Mouse (Mus musculus) G1E (cell line): Measurements from ENCODE around the gene Brinp3. TPM values are rescaled to one million over a fixed set of nuclear protein-coding genes. Genes with fewer than 3 reads are reported as not detected.
"Not testable (repeated sequence)": the region's sequence is repeated elsewhere in the genome, so short reads cannot be mapped to it uniquely, and the experiment has no call there.

Experiments
- ATAC-seq: 2 replicates; pipeline ENCODE4 v1.8.0; 2016; ENCODE audit warnings: mild to moderate bottlenecking; ENCODE audit not compliant: insufficient number of reproducible peaks, poor library complexity, low FRiP score, severe bottlenecking; ENCODE audit errors: extremely low read depth
- DNase-seq: peaks from one replicate; pipeline ENCODE4 v3.0.0; 2012; ENCODE audit warnings: low spot score
- H3K27me3 ChIP-seq: 2 replicates; pipeline ENCODE4 v1.6.1; 2012; ENCODE audit warnings: mild to moderate bottlenecking, low read length, inconsistent platforms; ENCODE audit not compliant: insufficient read depth
- H3K36me3 ChIP-seq: replicated peaks from 2 replicates; pipeline ENCODE3; 2012; ENCODE audit warnings: mild to moderate bottlenecking, inconsistent platforms
- H3K4me1 ChIP-seq: 2 replicates; pipeline ENCODE4 v1.6.1; 2012; ENCODE audit warnings: low read depth, low read length, inconsistent platforms, mixed read lengths; ENCODE audit not compliant: insufficient read depth
- H3K4me3 ChIP-seq: 2 replicates; pipeline ENCODE4 v1.5.1; 2012; ENCODE audit warnings: low read depth, mild to moderate bottlenecking, inconsistent platforms, low read length, moderate library complexity, mixed read lengths
- H3K9me3 ChIP-seq: replicated peaks from 2 replicates; pipeline ENCODE4 v1.6.1; 2012; ENCODE audit warnings: inconsistent platforms
- CTCF ChIP-seq: IDR thresholded peaks from 2 replicates; pipeline ENCODE4 v1.5.1; 2012; ENCODE audit warnings: low read depth, low read length, inconsistent platforms, mixed read lengths
- GATA1 ChIP-seq: IDR thresholded peaks from 2 replicates; pipeline ENCODE4 v1.6.1; 2012; ENCODE audit warnings: borderline replicate concordance, low read length, inconsistent platforms, mixed read lengths
- GATA2 ChIP-seq: IDR thresholded peaks from 2 replicates; pipeline ENCODE4 v1.6.1; 2012; ENCODE audit warnings: low read depth, low read length, inconsistent platforms, borderline replicate concordance
- POLR2AphosphoS5 ChIP-seq: IDR thresholded peaks from 2 replicates; pipeline ENCODE4 v1.6.1; 2012; ENCODE audit warnings: low read depth, low read length, inconsistent platforms; ENCODE audit not compliant: insufficient replicate concordance
- TAL1 ChIP-seq: conservative IDR thresholded peaks from 2 replicates; pipeline ENCODE4 v1.6.1; 2012; ENCODE audit warnings: low read depth, low read length, inconsistent platforms, mixed read lengths
- polyA plus RNA-seq: library from polyadenylated mRNA; stranded (reverse); fragments of >175 nt; gene quantifications from 2 replicates; pipeline ENCODE4 v1.2.3, GENCODE M21; 2012
- total RNA-seq, 2 experiments: library from RNA; stranded (forward) in 1 of 2; stranded (reverse) in 1 of 2; fragments of 200-1000 nt in 1 of 2; fragments of >200 nt in 1 of 2; fragmentation: Nextera tagmentation in 1 of 2; gene quantifications; 2 replicates each; pipeline ENCODE4 v1.2.3; 2014 to 2017

The Brinp3 gene
- total and polyA plus RNA-seq, 3 experiments = 0.22 TPM; not detected in 2

GRCm38 (mm10) chr1:146632895-146633294, 138.3 kb downstream of the Brinp3 start:
- TF ChIP-seq GATA1 (no peak), GATA2 (no peak), POLR2AphosphoS5 (no peak)
- ATAC-seq (no peak), DNase-seq (no peak)
- Histone ChIP-seq H3K9me3 (no peaks in the 10 kb centered on the region; the same call in 1 of the 2 replicates), H3K4me1 (no peaks in the 10 kb centered on the region), H3K36me3 (no peaks in the 10 kb centered on the region), H3K27me3 (no peaks in the 10 kb centered on the region), H3K4me3 (no peak overlapping the region)

- Histone ChIP-seq H3K4me1 (no peaks in the 10 kb centered on the region), H3K36me3 (no peaks in the 10 kb centered on the region), H3K9me3 (no peaks in the 10 kb centered on the region), H3K4me3 (no peak overlapping the region), H3K27me3 (no peaks in the 10 kb centered on the region)
- ATAC-seq = no peak
- TF ChIP-seq POLR2AphosphoS5 = no peak
- no peak for TF ChIP-seq CTCF
- no peak for TF ChIP-seq GATA2
- no peak for TF ChIP-seq GATA1
- TF ChIP-seq TAL1 = no peak
- DNase-seq = no peak
Measured at GRCm38 (mm10) chr1:146657214-146657613, 162.7 kb downstream of the Brinp3 start.

- Histone ChIP-seq H3K36me3 (no peaks in the 10 kb centered on the region), H3K9me3 (peaks cover 2% of the 10 kb centered on the region; the same call in 1 of the 2 replicates), H3K4me1 (no peaks in the 10 kb centered on the region), H3K4me3 (no peak overlapping the region), H3K27me3 (no peaks in the 10 kb centered on the region)
- DNase-seq (no peak), ATAC-seq (no peak)
- no peak for TF ChIP-seq GATA2
- TF ChIP-seq GATA1 = no peak
- no peak for TF ChIP-seq POLR2AphosphoS5
- no peak for TF ChIP-seq CTCF
- TF ChIP-seq TAL1 = no peak
Measured at GRCm38 (mm10) chr1:146700724-146701123, 206.2 kb downstream of the Brinp3 start.

GRCm38 (mm10) chr1:146719556-146719955, 225.0 kb downstream of the Brinp3 start:
- ATAC-seq = no peak
- H3K4me3 ChIP-seq = no peak overlapping the region
- no peak for DNase-seq
- TF ChIP-seq TAL1 (no peak), GATA1 (no peak), POLR2AphosphoS5 (no peak), CTCF (no peak), GATA2 (no peak)
- H3K36me3 ChIP-seq = no peaks in the 10 kb centered on the region
- no peaks in the 10 kb centered on the region for H3K27me3 ChIP-seq
- H3K4me1 ChIP-seq = no peaks in the 10 kb centered on the region
- no peaks in the 10 kb centered on the region for H3K9me3 ChIP-seq

GRCm38 (mm10) chr1:146724784-146725513, 230.4 kb downstream of the Brinp3 start:
- not testable (repeated sequence) for H3K27me3 ChIP-seq, H3K4me1 ChIP-seq, H3K9me3 ChIP-seq, H3K4me3 ChIP-seq, DNase-seq, ATAC-seq, H3K36me3 ChIP-seq

GRCm38 (mm10) chr1:146751066-146751465, 256.5 kb downstream of the Brinp3 start:
- Histone ChIP-seq H3K9me3 (no peaks in the 10 kb centered on the region), H3K36me3 (no peaks in the 10 kb centered on the region), H3K4me3 (no peak overlapping the region), H3K27me3 (no peaks in the 10 kb centered on the region), H3K4me1 (no peaks in the 10 kb centered on the region)
- ATAC-seq (no peak), DNase-seq (no peak)
- TF ChIP-seq GATA2 = no peak
- no peak for TF ChIP-seq GATA1
- no peak for TF ChIP-seq CTCF
- TF ChIP-seq POLR2AphosphoS5 = no peak
- no peak for TF ChIP-seq TAL1

GRCm38 (mm10) chr1:146783259-146783658, 288.7 kb downstream of the Brinp3 start:
- H3K4me1 ChIP-seq = no peaks in the 10 kb centered on the region
- DNase-seq = no peak
- no peaks in the 10 kb centered on the region for H3K36me3 ChIP-seq
- no peaks in the 10 kb centered on the region for H3K27me3 ChIP-seq
- no peak for ATAC-seq
- no peaks in the 10 kb centered on the region for H3K9me3 ChIP-seq
- TF ChIP-seq GATA1 (no peak), GATA2 (no peak), POLR2AphosphoS5 (no peak), CTCF (no peak), TAL1 (no peak)
- no peak overlapping the region for H3K4me3 ChIP-seq
